Mouse (Mus musculus) urinary bladder, postnatal 10 days (tissue): Measurements from ENCODE around the gene Syne3.

ENCODE experiments used
- DNase-seq: peaks from one replicate; pipeline ENCODE4 v3.0.0; 2022; ENCODE audit warnings: low spot score

Gene Syne3

GRCm38 (mm10) chr12:105009370-105010212, at the start of gene Syne3:
TSS of gene Syne3 (minus strand) at chr12:105009809.
- DNase-seq: no peak

- no peak for DNase-seq
Observed at GRCm38 (mm10) chr12:105055308-105055707, 45.7 kb upstream of the Syne3 start.

- DNase-seq: no peak
Observed at GRCm38 (mm10) chr12:105054041-105054440, 44.4 kb upstream of the Syne3 start.

- no peak for DNase-seq
Observed at GRCm38 (mm10) chr12:105050898-105051297, 41.3 kb upstream of the Syne3 start.

- no peak for DNase-seq
Observed at GRCm38 (mm10) chr12:105049813-105050212, 40.2 kb upstream of the Syne3 start.

GRCm38 (mm10) chr12:105048301-105048863, 38.8 kb upstream of the Syne3 start:
- DNase-seq: no peak

GRCm38 (mm10) chr12:105044775-105045174, 35.2 kb upstream of the Syne3 start:
- no peak for DNase-seq

- DNase-seq: no peak
Observed at GRCm38 (mm10) chr12:105043081-105043480, 33.5 kb upstream of the Syne3 start.

GRCm38 (mm10) chr12:105040950-105041349, 31.3 kb upstream of the Syne3 start:
- DNase-seq: no peak

- no peak for DNase-seq
Observed at GRCm38 (mm10) chr12:105039578-105040289, 30.1 kb upstream of the Syne3 start.

GRCm38 (mm10) chr12:105038918-105039317, 29.3 kb upstream of the Syne3 start:
- no peak for DNase-seq

GRCm38 (mm10) chr12:105038211-105038610, 28.6 kb upstream of the Syne3 start:
- no peak for DNase-seq

- no peak for DNase-seq
Observed at GRCm38 (mm10) chr12:105034130-105034769, 24.6 kb upstream of the Syne3 start.

GRCm38 (mm10) chr12:105032832-105033775, 23.5 kb upstream of the Syne3 start:
- DNase-seq: no peak

GRCm38 (mm10) chr12:105032147-105032831, 22.7 kb upstream of the Syne3 start, which contains the start of gene Glrx5:
TSS of gene Glrx5 (plus strand) at chr12:105032688.
- peak; percentile 96 for DNase-seq

- no peak for DNase-seq
Observed at GRCm38 (mm10) chr12:105031081-105032058, 21.8 kb upstream of the Syne3 start.

- no peak for DNase-seq
Observed at GRCm38 (mm10) chr12:105029890-105030289, 20.3 kb upstream of the Syne3 start.

GRCm38 (mm10) chr12:105027323-105027991, 17.8 kb upstream of the Syne3 start:
- no peak for DNase-seq
